Mouse (Mus musculus): ENCODE data around the gene Mnt.

The Mnt gene

DNA sequence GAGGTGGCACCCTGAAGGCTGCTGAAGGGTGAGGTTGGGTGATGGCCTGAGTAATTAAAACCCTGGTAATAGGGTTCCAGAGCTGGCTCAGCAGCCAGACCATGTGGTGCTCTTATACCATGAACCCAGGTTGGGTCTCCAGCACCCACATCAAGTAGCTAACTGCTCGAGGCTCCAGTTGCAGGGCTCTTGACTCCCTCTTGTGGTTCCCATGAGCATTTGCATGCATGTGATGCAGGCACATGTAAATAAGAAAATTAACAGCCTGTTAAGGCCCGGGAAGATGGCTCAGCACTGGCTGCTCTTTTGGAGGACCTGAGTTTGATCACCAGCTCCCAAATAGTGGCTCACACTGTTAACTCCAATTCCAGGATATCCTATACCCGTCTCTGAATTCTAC is 15.1 kb downstream of the Mnt start:
- no peak for DNase-seq (ENCODE audit: low spot score in 2 of 2)

DNA sequence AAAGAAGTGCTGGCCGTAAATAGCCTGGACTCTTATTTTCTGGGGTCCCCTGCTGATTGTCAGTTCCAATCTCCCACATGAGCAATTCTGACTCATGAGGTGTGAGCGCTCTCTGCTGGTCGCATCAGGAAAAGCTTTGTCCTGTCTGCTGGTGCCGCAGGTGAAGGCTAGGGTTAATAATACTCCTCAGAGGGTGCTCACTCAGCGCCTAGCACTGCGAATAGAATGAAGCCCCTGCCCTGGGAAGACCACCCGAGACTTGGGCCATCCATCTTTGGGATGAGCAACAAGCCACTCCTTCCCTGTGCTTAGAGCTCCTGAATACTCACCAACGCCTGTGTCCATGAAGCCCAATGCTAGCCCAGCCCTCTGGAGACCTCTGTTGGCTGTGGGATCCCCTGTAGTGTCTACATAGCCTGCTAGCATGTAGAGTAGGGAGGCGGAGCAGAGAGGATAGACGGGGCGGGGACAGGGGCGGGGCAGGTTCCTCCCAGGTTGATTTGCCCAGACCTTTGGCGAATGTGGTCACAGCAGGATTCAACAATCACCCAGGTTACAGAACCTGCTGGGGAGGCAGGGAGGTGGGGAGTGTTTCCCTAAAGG is 17.3 kb downstream of the Mnt start:
- DNase-seq (ENCODE audit: low spot score in 2 of 2): peak; percentile 45 to 70

DNA sequence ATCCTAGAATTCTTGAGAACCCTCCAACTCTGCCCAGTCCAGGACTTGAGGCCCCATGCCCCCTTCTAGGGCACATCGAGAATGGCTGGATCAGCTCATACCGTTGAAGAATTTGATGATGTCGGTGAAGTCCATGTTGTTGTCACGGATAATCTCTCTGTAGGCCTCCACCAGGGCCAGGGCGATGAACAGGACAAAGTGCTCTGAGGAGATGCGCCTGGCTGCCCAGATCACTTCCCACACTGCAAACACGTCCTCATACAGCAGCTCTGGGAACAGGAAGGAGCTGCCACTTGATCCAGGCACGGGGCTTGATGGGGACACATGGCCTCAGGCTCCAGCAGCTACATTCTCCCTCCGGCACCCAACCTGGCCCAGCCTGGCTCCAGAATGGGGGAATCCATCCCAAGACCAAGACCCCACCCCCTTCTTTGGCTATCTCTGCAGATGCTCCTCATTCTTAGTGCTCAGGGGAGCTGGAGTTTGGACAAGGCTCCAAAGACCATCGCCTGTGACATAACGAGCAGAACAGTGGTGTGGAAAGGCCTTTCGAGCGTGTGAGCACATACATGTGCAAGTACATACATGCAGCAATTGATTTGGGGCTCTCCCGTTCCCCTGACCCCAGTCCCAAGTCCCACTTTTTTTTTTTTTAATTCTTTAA is 20.4 kb downstream of the Mnt start:
- no peak for DNase-seq (ENCODE audit: low spot score in 2 of 2)

DNA sequence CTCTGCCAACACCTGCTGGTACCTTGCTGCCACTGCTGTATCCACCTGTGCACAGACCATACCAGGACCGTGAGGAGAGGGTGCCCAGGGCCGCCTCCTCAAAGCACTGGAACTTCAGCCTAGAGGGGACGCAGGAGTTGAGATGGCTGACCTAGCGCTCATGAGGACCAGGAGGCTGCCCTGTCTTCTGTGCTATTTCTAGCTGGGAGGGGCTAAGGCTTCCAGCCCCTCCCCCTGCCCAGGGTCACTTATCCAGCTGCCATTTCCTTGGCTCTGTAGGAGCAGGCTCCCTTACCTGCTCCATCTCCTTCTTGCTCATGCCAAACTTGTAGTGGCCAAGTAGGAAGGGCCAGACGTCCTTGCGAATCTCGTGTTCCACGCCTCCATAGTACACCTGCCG is 27.0 kb downstream of the Mnt start:
- DNase-seq (ENCODE audit: low spot score in 2 of 2): no peak

DNA sequence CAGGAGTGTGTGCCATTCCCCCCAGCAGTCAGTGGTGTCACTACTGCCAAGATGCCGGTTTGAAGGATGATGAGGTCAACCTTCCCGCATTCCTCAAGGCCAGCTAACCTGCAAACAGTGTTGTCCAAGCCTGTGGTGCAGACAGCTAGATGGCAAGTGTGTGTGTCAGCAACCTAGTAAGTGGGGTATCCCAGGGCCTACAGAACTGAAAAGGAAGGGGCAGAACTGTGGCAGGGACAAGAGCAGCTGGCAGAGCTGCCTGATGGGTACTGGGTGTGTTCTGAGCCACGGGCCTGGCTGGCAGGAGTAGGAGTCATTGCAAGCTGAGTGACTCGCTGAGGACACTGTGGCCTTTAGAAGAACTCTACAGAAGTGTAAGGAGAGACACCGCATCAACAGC is 31.4 kb downstream of the Mnt start:
- DNase-seq (ENCODE audit: low spot score in 2 of 2): no peak

DNA sequence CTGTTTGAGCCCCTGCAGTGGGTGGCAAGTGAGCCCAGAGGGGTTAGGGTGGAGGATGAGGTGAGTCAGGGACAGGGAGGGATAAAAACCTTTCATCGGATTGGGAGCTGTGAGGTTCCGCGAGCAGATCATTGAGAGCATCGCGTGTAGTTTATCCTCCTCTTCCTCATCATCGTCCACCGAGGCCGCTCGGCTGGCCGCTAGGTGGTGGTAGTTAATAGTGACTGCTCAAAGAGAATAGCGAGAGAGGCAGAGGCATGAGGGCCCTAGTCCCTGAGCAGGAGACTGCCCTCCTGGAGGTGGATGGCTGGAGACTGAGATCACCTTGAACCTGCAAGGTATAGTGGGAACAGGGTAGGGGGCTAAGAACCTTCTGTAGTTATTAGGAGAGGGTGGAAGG is 32.8 kb downstream of the Mnt start:
- no peak for DNase-seq (ENCODE audit: low spot score in 2 of 2)

DNA sequence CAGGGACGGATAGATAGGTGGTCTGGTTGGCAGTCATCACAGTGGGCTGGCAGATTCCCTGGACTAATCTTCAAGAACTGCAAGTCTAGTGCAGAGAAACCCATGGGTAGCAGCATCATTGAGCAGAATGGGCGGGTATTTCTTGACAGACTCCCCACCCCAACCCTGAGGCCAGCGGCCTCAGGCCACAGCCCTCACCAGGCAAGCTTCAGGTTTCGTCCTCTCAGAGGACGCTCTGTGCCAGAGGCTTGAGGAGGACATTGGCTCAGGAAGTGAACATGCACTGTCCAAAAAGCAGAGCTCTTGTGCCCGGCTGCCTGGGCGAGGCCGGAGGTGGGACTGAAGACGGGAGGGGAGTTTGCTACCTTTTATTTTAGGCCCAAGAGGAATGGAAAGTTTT is 33.7 kb downstream of the Mnt start:
- no peak for DNase-seq (ENCODE audit: low spot score in 2 of 2)

DNA sequence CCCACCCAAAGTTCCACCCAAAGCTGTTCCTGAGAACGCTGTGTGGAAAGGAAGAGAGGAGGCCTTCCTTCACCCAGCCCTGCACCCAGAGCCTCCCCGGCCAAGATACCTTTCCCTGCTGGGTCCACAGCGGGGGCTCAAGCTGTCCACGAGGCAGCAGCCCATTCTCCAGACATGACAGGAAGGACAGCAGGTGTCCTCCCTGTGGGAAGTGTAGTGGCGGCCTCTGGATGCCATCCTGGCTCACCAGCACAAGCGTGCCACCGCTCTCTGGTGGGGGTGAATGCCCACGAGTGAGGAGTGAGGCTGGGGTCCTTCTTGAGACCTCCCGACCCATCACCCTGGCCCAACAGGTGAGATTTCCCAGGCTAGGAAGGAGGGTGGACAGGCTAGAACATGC is 34.5 kb downstream of the Mnt start:
- no peak for DNase-seq (ENCODE audit: low spot score in 2 of 2)

DNA sequence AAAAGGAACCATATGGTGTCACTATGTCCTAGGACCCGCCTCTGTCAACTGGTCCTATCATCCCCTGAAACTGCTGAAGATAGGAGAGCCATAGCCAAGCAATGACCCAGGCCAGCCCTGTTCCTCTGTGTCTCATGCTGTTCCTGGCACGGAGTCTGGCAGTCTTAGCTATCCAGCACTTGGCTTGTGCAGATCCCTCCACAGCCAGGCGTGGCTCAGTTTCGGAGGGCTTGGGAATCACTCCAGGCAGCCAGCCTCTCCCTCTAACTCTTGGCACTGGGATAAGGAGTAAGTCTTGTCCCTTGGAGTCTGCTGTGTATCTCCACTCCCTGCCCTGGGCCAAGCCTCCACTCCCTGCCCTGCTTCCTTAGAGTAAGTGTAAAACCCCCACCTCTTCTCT is 35.9 kb downstream of the Mnt start:
- peak; percentile 88 to 90 for DNase-seq (ENCODE audit: low spot score in 2 of 2)

DNA sequence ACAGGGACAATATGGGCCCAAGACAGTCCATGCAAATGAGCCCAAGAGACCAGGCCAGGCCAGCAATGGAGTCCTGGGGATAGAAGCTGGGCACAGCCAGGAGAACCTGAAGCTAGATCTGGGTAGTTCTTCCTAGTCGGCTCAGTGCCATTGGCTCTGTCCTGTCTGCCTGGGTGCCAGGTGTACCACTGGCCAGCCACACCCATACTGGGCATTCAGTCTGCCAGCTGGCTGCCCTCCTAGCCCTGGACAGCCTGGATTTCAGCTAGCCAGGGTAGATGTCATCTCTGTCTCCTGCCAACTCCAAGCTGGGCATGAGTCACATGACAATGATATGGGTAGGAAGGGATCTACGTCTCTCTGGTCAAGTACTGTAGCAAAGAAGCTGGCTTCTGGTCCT is 36.5 kb downstream of the Mnt start:
- DNase-seq (ENCODE audit: low spot score in 2 of 2): peak; percentile 85 to 87

DNA sequence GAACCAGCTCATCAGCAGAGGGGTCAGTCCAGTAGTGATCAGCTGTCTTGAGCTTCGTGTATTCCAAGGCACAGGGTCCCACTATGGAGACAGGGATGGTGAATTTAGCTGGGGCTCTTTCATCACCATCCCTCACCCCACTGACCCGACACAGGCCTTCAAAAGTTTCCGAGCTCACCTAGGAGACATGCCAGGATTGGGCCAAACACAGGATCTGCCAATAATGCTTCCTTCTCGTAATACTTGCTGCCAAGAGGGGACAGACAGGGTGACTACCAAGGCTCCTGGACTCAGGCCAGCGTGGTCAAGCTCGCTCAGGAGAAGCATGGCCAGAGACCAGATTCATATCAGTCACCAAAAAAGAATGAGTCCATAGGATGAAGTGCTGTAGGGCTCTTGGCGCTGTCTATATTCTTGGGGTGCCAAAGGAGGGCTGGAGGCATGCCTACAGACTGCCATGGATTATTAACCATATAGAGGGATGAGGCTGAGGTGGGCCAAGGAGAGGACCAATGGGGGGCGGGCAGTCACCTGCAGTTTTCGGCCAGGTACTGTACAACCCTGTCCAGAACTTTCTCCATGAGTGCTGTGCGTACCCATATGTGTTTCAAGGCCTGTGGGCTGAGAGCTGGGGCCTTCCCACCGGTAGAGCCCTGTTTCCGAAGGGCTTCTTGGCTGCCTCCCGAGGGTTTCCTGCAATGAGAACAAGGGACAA is 37.5 kb downstream of the Mnt start:
- DNase-seq (ENCODE audit: low spot score in 2 of 2): no peak

DNA sequence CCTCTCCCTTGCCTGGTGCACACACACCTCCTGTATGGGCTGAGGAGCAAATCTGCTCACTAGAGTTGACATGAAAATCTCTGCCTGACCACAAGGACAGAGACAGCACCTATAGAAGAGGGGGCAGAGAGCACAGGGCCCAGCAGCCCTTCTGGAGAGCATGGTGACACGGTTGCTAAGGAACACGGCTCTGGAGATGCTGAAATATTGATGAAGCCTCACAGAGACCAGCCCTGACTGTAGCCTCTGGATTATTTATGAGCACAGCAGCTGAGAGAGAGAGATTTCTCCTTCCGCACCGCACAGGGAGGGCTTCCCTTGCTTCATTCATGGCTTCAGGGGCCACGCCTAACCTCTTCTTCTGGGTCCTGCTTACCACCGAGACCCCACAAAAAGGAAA is 38.9 kb downstream of the Mnt start:
- no peak for DNase-seq (ENCODE audit: low spot score in 2 of 2)

DNA sequence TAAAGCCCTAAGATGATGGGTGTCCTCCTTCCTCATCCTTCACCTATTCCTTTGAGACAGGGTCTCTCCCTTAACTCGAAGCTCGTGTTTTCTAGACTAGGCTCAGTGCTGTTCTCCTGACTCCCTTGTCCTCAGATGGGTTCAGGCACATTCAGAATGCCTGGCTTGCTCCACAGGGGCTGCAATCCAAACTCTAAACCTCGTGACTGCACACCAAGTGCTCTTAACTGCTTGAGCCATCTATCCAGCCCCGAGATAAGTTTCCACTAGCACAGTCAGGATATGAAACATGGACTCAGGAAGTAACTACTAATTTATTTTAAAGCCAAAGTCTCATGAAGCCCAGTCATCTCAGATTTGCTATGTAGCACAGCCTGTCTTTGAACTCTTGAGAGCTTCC is 39.8 kb downstream of the Mnt start:
- DNase-seq (ENCODE audit: low spot score in 2 of 2): peak in 1 of 2 experiments; percentile 27

DNA sequence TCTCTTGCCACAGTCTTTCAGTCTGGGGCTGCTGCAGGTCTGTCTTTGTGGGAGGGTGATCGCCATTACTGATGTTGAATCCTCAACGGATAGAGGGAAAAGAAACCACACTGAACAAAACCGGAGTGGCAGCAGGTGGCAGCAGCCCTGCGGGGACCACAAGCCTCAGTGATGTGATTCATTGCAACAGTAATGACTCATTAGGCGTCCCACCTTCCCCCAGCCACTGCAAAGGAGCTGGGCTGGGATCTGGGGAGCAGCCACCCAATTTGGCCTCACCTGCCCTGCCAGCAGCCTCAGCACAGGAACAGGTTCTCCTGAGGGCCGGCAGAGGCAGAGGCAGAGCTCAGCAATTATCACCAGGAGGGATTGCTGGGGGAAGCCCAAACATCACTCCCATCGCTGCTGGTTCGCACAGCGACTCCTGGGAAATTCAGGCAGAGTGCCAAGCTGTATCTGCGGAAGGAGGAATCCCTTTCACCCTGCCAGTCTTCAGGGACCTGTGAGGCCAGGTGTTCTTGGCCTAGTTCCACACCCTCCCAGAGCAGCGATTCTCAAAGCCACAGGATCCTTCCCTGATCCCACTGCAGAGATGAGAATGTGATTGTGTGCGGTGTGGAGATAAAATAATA is 40.4 kb downstream of the Mnt start:
- DNase-seq (ENCODE audit: low spot score in 2 of 2): no peak

DNA sequence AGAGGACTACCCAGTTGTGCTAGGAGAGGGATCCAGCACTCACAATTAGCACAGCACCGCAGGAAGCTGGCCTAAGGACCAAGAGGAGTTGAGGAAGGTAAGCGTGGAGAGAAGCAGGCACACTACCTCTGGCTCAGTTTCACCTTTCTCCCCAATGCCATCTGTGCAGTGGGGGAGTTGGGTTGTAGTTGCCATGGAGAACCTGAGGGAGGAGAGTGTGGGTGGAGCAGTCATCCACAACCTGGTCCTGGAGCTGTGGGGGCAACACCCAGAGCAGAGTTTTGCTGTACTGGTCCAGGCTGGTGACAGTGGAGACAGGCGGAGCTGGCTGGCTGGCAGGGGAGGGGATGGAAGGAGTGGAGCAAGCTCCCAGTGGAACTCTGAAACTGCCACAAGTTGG is 43.9 kb downstream of the Mnt start:
- no peak for DNase-seq (ENCODE audit: low spot score in 2 of 2)

DNA sequence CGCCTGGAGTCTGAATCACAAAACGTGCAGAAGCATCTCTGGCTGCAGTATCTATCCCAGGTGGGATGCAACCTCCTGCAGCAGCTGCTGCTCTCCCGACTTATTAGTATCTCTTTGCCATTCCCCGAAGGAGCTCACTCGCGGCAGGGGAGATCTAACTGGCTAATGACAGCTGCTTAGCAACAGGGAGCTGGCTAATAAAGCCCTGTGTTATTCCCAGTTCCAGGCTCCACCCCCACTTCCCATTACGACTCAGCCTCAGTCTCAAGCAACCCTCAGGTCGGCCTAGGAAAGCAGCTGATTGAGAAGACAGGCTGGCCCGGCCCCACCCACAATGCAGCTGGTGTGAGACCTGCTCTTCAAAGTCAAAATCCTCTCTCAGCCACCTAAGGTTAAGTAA is 46.1 kb downstream of the Mnt start:
- peak; percentile 69 for DNase-seq (ENCODE audit: low spot score in 2 of 2)

DNA sequence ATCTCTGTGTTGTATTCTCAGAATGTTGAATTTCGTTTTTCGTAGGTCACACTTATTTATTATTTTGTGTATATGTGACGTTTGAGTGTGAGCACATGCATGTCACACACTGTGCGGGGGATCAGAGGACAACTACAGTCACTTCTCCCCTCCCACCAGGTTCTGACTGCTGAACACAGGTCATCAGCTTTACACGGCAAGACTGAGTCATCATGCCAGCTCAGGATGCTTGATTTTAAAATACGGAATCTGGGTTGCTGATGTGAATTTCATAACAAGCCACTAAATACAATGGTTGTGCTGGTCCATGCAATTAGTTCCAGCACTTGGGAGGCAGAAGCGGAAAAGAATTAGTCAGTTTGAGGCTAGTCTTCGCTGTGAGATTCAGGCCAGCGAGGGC is 50.3 kb downstream of the Mnt start:
- no peak for DNase-seq (ENCODE audit: low spot score in 2 of 2)

DNA sequence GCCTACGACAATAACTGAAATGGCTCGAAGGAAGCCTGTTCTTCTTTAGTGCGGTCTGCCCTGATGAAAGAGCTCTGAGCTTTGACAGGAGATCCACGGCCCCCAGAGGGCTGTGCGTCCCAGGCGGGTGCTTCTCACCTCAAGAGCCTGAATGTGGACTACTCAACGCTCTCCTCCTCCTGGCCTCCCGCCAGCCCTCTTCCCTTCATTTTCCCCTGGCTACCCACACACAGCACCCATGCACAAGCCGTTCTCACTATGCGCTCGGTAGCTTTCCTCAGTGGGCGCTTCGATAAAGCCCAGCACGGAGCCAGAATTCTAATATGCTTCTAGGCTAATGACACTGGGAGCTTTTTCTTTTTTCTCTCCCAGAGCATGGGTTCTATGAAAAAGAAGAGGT is 51.3 kb downstream of the Mnt start:
- no peak for DNase-seq (ENCODE audit: low spot score in 2 of 2)

DNA sequence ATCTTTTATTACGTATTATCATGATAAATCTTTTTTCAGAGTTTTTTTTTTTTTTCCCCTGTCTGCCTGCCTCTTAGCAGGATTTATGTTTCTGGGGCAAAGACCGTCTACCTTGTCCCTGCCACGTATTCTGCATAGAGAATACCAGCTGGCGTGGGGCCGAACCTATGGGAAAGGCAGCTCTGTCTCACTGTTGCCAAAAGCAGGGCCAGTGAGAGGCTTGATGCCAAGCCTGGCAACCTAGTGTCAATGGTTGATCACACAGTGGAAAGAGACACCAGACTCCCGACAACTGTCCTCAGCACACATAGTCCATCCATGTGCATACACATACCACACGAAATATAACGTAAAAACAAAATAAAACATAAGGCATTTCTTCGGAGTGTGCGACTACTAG is 52.4 kb downstream of the Mnt start:
- no peak for DNase-seq (ENCODE audit: low spot score in 2 of 2)

DNA sequence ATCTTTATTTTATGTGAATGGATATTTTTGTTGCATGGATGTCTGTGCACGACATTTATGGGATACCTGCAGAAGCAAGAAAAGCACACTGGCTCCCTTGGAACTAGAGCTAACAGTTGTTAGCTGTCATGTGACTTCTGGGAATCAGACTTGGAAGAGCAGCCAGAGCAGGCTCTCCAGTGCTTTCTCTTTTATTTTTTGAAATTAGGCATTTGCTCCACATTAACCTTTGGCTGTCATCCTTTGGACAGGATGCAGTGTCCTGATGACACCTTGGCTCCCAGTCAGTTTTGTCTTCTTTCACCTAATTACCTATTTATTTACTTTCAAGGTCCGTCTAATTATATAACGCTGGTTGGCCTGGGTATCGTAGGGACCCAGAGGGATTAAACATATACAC is 63.9 kb downstream of the Mnt start:
- DNase-seq (ENCODE audit: low spot score in 2 of 2): peak in 1 of 2 experiments; percentile 27

Data from heart, adult 9 months (tissue).